Mouse (Mus musculus) olfactory bulb, adult 2 months (tissue): ENCODE measurements at regions not wholly inside any gene's neighbourhood (a gene's known extent, or its start where the extent isn't known, plus 50 kb on each side); places are given as distances from the start of the nearest gene placed in this dataset.
"Not testable (repeated sequence)": the region's sequence is repeated elsewhere in the genome, so short reads cannot be mapped to it uniquely, and the experiment has no call there.

Experiments used
- H3K27ac ChIP-seq: fragments of 200-500 bp; 2 replicates; pipeline ENCODE4 v1.5.1; 2012; ENCODE audit warnings: low read depth, low read length; ENCODE audit not compliant: insufficient read depth
- H3K4me1 ChIP-seq: fragments of 200-500 bp; 2 replicates; pipeline ENCODE4 v1.6.1; 2012; ENCODE audit warnings: low read length; ENCODE audit not compliant: control insufficient read depth, insufficient read depth
- H3K4me3 ChIP-seq: fragments of 200-500 bp; 2 replicates; pipeline ENCODE4 v1.5.1; 2012; ENCODE audit warnings: mild to moderate bottlenecking, low read depth, low read length, moderate library complexity; ENCODE audit not compliant: insufficient read depth
- CTCF ChIP-seq: fragments of 200-500 bp; IDR thresholded peaks from 2 replicates; pipeline ENCODE4 v1.5.1; 2012; ENCODE audit warnings: low read depth, mild to moderate bottlenecking, low read length, moderate library complexity; ENCODE audit not compliant: insufficient read depth
- POLR2A ChIP-seq: fragments of 200-500 bp; IDR thresholded peaks from 2 replicates; pipeline ENCODE4 v1.6.1; 2012; ENCODE audit warnings: mild to moderate bottlenecking, low read depth, low read length, moderate library complexity; ENCODE audit not compliant: insufficient read depth
- WGBS: fragments of 180-500 bp; shearing (Covaris S2); methylation state at CpG from one replicate; pipeline ENCODE4 v1.1.7; 2018; 5-methylcytosine and 5-hydroxymethylcytosine counted together

DNA sequence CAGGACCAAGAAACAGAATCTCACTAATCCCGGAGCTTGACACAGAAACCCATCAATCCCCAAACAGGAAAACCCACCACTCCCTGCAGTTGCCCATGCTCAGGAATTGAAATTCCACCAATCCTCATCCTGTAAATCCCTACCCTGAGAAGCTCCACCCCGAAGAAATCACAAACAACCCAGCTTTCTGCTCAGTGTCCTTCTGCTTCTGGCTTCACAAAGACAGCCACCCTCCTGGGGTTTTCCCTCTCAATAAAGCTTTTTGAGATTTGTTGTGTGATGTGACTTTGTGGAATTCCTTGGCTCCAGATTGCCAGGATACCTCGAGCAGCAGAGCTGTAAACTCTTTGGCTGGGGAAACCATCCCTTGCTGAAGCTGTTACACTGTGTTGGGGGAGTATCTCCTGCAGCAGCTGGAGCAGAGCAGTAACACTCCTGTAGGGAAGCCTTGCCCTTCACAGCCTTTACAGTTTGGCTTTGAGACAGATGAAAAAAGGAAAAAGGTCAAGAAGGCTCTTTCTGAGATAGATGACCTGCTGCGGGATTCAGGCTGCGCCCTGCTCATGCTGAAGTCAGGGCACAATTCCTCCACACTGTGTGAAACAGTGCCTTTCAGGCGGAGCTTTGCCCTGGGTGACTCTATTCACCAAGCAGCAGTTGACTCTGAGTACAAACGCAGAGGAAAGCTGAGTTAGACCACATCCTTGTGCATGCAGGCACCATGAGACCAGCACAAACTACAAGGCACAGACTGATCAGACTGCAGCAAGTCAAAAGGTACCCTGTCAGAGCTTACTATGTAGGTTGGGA is 180.6 kb upstream of the Peli2 start:
- Histone ChIP-seq H3K27ac (no peak overlapping the region), H3K4me1 (no peaks in the 10 kb centered on the region), H3K4me3 (no peak overlapping the region)
- 56% methylated on average over 7 of the region's 7 CpGs for WGBS
- TF ChIP-seq POLR2A (no peak), CTCF (no peak)

DNA sequence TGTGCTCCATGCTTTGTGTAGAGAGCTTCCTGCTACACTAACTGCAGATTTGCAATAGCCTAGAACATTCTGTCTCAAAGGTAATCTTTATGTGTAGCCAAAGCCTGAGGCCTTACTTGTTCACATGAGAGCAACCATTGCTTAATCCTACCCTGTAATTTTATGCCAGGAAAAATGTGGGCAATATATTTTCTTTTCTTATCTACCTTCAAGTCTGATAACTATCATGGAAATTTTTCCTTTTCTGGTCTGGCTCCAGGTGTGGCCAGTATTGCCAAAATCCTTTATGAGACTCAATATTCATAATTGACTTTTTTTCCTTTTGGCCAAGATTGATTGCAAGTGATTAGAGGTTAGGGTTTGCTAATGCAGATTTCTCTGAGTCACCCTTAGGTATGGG is 178.0 kb upstream of the Peli2 start:
- Histone ChIP-seq H3K27ac (no peak overlapping the region), H3K4me3 (no peak overlapping the region), H3K4me1 (no peaks in the 10 kb centered on the region)
- TF ChIP-seq POLR2A (no peak), CTCF (no peak)

DNA sequence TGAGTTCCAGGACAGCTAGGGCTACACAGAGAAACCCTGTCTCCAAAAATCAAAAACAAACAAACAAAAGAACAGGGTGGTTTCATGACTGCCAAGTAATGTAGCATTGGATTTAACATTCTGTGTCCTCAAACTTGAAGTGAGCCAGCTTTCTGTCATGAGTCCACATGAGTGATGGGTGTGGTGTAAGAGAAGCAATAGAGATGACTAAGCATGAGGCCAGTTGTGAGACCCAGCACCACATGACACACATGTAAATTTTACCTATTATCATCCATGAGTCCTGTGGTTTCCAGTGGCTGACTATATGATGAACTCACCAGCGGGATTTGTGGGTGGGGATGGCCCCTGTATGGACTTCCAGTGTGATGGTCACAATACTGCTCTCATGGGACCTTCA is 176.0 kb upstream of the Peli2 start:
- TF ChIP-seq CTCF = no peak
- TF ChIP-seq POLR2A = no peak
- 95% methylated on average over 1 of the region's 1 CpGs for WGBS
- Histone ChIP-seq H3K27ac (no peak overlapping the region), H3K4me1 (no peaks in the 10 kb centered on the region), H3K4me3 (no peak overlapping the region)

DNA sequence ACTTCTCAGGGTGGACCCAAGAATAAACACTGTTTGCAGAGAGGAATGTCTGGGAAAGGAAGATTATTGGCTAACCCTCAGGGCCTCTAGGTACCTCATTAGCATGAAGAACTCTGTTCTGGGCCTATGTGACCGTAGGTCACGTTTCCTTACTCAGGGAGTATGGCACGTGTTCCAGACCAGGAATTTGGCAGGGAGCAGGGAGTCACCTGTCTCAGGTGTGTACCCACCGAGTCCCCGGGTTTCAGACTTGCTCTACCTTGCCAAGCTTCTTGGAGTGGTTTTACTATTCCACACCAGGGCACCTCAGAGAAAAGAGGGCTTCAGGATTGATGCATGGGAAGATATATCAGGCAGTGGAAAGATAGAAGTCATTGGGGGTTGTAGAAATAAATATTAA is 169.6 kb upstream of the Peli2 start:
- no peaks in the 10 kb centered on the region for H3K4me1 ChIP-seq
- 96% methylated on average over 5 of the region's 5 CpGs for WGBS
- no peak for TF ChIP-seq POLR2A
- TF ChIP-seq CTCF = no peak
- no peak overlapping the region for H3K27ac ChIP-seq
- H3K4me3 ChIP-seq = no peak overlapping the region

DNA sequence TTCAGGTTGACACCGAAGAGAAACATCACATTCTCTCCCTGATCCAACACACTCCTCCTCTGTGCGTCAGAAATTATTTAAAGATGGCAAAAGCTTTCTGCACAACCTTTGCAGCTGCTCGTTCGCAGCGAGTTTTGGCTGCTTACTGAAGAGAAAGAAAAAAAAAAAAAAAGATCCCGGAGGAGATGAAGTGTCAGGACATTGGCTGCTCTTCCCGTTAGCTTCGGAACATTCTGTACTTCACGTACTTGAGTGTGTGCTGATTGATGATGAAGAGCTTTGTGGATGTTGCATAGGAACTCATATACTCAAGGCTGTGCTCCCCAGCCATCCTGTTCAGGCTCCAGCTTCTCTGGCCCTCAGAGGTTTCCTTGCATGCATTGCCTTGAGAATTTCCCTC is 162.5 kb upstream of the Peli2 start:
- 43% methylated on average over 9 of the region's 9 CpGs for WGBS
- no peak for TF ChIP-seq POLR2A
- TF ChIP-seq CTCF = no peak

DNA sequence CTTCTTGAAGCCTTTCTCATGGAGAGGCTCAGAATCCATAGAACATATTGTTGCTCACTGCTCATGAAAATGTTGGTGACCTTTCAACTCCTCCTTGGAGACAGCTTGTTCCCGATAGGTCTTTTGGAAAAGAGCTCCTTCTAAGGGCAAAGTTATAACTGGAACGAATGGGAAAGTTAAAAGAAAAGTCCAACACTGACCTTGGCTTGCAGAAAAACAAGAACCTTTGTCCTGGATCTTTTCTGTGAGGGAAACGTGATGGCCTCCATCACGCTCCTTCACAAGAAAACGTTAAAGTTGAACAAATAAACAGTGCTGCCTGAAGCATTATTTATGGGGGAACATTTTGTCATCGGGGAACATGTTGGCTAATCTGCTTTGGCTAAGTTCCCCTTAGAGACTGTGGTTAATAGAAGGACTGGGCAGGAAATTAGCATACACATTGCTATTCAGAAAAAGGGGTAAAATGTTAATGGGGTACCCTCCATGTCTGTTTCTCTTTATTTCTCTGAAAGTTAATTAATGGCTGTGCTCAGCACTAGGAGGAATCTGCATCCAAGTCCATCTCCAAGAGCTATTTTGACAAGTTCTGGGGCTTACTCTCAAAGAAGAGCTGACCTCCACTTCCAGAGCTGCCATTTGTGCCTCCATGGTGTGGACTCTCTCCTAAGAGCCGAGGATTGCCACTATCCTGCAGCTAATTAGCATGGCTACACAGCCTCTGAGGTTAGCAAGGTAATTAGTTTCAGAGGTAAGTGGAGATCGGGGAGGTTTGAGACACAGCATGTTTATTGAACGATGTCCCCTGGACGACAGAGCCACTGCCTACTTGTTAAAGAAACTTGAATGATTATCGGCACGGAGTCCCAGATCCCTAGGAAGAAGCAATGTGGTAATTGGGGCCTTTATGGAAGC is 161.0 kb upstream of the Peli2 start:
- TF ChIP-seq POLR2A (no peak), CTCF (no peak)
- H3K4me3 ChIP-seq = no peak overlapping the region
- no peak overlapping the region for H3K27ac ChIP-seq
- H3K4me1 ChIP-seq = no peaks in the 10 kb centered on the region
- whole genome bisulfite sequencing = 58% methylated on average over 12 of the region's 12 CpGs

More for the DNA sequence above, 162.5 kb upstream of the Peli2 start:
- Histone ChIP-seq H3K4me3 (no peak overlapping the region), H3K27ac (no peak overlapping the region), H3K4me1 (no peaks in the 10 kb centered on the region)

DNA sequence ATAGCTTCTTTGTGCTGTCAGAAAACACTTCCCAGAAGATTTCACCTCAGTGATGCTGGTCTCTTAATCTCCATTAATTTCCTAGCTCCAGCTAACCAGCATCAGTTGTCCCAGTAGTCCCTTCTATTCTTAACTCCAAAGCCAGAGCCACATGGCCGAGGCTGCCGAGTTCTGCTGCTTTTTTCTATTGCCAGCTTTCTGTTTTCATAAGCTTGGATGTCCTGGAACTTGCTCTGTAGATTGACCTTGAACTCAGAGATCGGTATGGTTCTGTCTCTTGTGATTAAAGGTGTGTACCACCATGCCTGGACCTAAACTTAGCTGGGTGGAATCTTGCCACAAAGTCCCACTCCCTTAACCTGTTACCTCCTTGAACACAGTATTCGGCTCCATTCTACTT is 155.8 kb upstream of the Peli2 start:
- H3K4me3 ChIP-seq, H3K4me1 ChIP-seq, H3K27ac ChIP-seq: not testable (repeated sequence)
- WGBS = 84% methylated on average over 4 of the region's 4 CpGs

DNA sequence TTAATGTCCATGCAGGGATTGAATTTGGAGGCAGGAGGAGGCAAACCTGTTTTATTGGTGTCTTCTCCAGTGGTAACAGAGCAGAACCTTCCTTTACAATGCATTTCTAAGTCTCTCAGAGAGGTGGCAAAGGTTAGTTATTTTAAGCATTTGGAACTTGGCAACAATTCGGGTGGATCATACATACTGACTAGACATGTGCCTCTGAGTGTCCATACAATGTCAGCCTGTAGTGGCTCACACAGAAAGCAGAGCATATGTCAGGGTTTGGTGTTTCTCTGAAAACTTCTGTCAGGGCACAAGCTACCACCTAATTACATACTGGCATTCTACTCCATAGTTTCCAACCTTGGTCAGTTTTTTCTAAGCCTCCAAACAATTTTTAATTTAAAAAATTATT is 150.8 kb upstream of the Peli2 start:
- no peak overlapping the region for H3K4me3 ChIP-seq
- H3K27ac ChIP-seq = no peak overlapping the region
- no peaks in the 10 kb centered on the region for H3K4me1 ChIP-seq
- TF ChIP-seq POLR2A (no peak), CTCF (no peak)
- 64% methylated on average over 1 of the region's 1 CpGs for WGBS

DNA sequence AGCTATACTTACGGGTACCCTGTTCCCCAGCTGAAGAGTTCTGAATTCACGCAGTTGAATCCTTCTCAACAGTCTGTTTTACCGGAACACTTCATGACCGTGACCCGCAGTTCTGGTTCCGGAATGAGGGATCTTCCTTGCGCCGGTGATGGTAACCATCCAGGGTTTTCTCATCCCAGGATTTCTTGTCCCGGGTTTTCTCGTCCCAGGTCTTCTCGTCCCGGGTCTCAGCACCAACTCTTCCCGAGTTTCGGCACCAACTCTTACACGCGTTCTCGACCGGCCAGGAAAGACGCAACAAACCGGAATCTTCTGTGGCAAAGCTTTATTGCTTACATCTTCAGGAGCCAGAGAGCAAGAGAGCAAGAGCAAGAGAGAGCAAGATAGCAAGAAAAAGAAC is 147.5 kb upstream of the Peli2 start:
- WGBS = 98% methylated on average over 20 of the region's 20 CpGs
- H3K4me1 ChIP-seq, H3K4me3 ChIP-seq, H3K27ac ChIP-seq: not testable (repeated sequence)
